Mouse (Mus musculus): ENCODE results near the gene Rab3il1. TPM values are rescaled to one million over a fixed set of nuclear protein-coding genes. Genes with fewer than 3 reads are reported as not detected.

Rab3il1 gene
- polyA plus RNA-seq, 1 experiment from 2014 or later = 35.7 TPM

DNA sequence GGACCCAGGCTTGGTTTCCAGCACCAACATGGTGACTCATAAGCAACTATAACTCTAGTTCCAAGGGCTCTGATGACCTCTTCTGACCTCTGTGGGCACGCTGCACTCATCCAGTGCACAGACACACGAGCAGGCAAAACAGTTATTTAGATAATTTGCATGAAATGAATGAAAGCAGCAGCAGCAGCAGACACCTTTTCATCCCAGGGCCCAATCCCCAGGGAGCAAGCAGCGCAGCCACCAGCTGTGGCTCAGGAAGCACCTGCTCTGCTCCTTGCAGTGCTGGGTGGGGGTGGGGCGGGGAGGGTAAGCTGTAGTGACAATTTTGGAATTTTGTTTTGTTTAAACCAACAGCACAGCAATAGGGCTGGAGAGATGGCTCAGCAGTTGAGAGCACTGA lies 70.4 kb downstream of the Rab3il1 start:
- Histone ChIP-seq H3K9me3 (ENCODE audit: control insufficient read depth, low read length) (no peaks in the 10 kb centered on the region), H3K27me3 (ENCODE audit: control insufficient read depth, insufficient read depth, low read length) (no peaks in the 10 kb centered on the region), H3K27ac (ENCODE audit: low read depth, low read length) (no peak overlapping the region), H3K4me2 (replicated peaks; ENCODE audit: low read depth, low read length) (no peak overlapping the region), H3K4me1 (replicated peaks; ENCODE audit: control insufficient read depth, insufficient read depth, low read length) (no peaks in the 10 kb centered on the region), H3K36me3 (ENCODE audit: control insufficient read depth, insufficient read depth, low read length) (peaks cover 68% of the 10 kb centered on the region), H3K9ac (ENCODE audit: low read depth, low read length) (no peak overlapping the region), H3K4me3 (ENCODE audit: low read depth, low read length) (no peak overlapping the region)
- WGBS = 56% methylated on average over 4 of the region's 4 CpGs
- DNase-seq (ENCODE audit: low spot score) = peak; percentile 22
- peak; percentile 25; the same call in 1 of the 2 replicates for ATAC-seq (ENCODE audit: low FRiP score)

DNA sequence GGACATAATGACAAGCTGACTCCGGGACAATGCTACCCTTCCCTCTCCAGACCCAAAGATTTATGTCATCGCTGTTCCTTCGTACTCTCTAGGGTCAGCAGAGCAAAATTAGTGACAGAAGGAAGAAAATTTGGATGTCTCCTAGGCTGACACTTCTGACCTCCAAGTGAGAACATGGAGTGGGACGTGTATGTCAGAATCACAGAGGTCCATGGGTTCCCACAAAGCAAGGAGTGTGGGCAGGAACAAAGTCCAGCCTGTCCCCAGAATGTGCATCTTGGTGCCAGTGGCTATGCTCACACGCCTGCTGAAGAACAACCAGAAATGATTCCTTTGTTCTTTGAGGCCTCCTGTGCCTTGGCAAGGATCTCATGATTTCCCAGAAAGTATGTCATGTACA lies 71.7 kb downstream of the Rab3il1 start:
- H3K4me3 ChIP-seq (ENCODE audit: low read depth, low read length) = no peak overlapping the region

DNA sequence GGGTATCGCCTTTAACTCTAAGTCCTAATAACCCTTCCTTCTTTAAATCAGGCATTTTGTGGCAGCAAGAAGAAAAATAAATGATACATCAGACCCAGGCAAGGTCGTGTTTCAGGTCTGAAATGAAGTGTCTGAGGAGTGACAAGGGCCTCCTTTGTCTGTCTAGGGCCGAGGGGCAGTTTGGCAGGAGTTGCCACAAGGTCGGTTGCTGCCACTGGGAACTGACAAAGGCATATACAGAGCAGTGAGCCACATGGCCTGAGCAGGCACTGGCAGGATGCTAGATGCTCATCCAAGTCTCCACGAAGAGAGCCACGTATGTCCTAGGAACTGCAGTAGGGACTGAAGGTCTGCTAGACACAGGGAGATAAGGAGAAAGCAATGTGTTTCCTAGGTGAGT lies 76.9 kb downstream of the Rab3il1 start:
- Histone ChIP-seq H3K27me3 (ENCODE audit: control insufficient read depth, insufficient read depth, low read length) (no peaks in the 10 kb centered on the region), H3K27ac (ENCODE audit: low read depth, low read length) (no peak overlapping the region), H3K36me3 (ENCODE audit: control insufficient read depth, insufficient read depth, low read length) (peaks cover 63% of the 10 kb centered on the region), H3K4me3 (ENCODE audit: low read depth, low read length) (no peak overlapping the region), H3K4me2 (replicated peaks; ENCODE audit: low read depth, low read length) (no peak overlapping the region), H3K9ac (ENCODE audit: low read depth, low read length) (no peak overlapping the region), H3K4me1 (replicated peaks; ENCODE audit: control insufficient read depth, insufficient read depth, low read length) (no peaks in the 10 kb centered on the region), H3K9me3 (ENCODE audit: control insufficient read depth, low read length) (no peaks in the 10 kb centered on the region)
- no peak for DNase-seq (ENCODE audit: low spot score)
- 83% methylated on average over 6 of the region's 6 CpGs for WGBS
- ATAC-seq (ENCODE audit: low FRiP score) = no peak

More for the DNA sequence above, 71.7 kb downstream of the Rab3il1 start:
- Histone ChIP-seq H3K27me3 (ENCODE audit: control insufficient read depth, insufficient read depth, low read length) (no peaks in the 10 kb centered on the region), H3K9me3 (ENCODE audit: control insufficient read depth, low read length) (no peaks in the 10 kb centered on the region), H3K36me3 (ENCODE audit: control insufficient read depth, insufficient read depth, low read length) (peaks cover 68% of the 10 kb centered on the region), H3K27ac (ENCODE audit: low read depth, low read length) (no peak overlapping the region), H3K4me1 (replicated peaks; ENCODE audit: control insufficient read depth, insufficient read depth, low read length) (no peaks in the 10 kb centered on the region), H3K4me2 (replicated peaks; ENCODE audit: low read depth, low read length) (no peak overlapping the region), H3K9ac (ENCODE audit: low read depth, low read length) (no peak overlapping the region)
- ATAC-seq (ENCODE audit: low FRiP score) (no peak), DNase-seq (ENCODE audit: low spot score) (no peak)
- WGBS = 94% methylated on average over 5 of the region's 5 CpGs

DNA sequence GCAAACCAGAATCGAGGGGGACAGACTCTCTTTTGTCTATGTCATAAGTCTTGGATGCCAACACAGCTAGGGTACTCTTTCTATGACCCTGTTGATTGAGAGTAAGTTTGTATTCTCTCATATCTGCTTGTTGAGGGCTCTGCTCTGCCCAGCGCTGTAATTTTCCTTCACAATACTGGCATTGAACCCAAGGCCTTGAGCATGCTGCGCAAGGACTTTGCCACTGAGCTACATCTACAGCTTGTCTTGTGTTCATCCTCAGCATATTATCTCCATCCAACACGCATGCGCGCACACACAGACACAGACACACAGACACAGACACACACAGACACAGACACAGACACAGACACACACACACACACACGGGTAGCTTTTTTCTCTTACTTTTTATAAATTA lies 78.9 kb downstream of the Rab3il1 start:
- Histone ChIP-seq H3K36me3 (ENCODE audit: control insufficient read depth, insufficient read depth, low read length) (peaks cover 50% of the 10 kb centered on the region), H3K4me2 (replicated peaks; ENCODE audit: low read depth, low read length) (no peak overlapping the region), H3K27me3 (ENCODE audit: control insufficient read depth, insufficient read depth, low read length) (no peaks in the 10 kb centered on the region), H3K27ac (ENCODE audit: low read depth, low read length) (no peak overlapping the region), H3K9me3 (ENCODE audit: control insufficient read depth, low read length) (no peaks in the 10 kb centered on the region), H3K4me1 (replicated peaks; ENCODE audit: control insufficient read depth, insufficient read depth, low read length) (no peaks in the 10 kb centered on the region), H3K4me3 (ENCODE audit: low read depth, low read length) (no peak overlapping the region), H3K9ac (ENCODE audit: low read depth, low read length) (no peak overlapping the region)
- DNase-seq (ENCODE audit: low spot score) = no peak
- 97% methylated on average over 7 of the region's 7 CpGs for WGBS
- ATAC-seq (ENCODE audit: low FRiP score) = no peak

DNA sequence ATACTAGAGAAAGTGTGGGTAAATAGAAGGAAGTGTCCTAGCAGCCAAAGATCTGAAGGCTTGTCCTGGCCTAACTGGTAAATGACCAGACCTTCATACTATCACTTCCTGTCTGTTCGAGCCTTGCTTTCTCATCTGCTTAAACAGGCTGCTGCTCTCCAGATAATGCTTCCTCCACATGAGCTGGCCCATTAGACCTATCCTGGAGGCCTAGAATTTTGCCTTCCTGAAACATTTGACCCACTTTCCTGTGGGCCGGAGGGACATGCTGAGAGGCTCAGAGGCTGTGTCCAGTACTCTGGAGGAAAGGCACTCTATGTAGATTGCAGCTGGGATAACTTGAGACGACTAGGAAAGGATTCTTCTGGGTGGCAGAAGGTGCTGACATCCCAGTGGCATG lies 80.6 kb downstream of the Rab3il1 start:
- Histone ChIP-seq H3K9ac (ENCODE audit: low read depth, low read length) (no peak overlapping the region), H3K4me2 (replicated peaks; ENCODE audit: low read depth, low read length) (no peak overlapping the region), H3K27me3 (ENCODE audit: control insufficient read depth, insufficient read depth, low read length) (no peaks in the 10 kb centered on the region), H3K4me1 (replicated peaks; ENCODE audit: control insufficient read depth, insufficient read depth, low read length) (no peaks in the 10 kb centered on the region), H3K4me3 (ENCODE audit: low read depth, low read length) (no peak overlapping the region), H3K36me3 (ENCODE audit: control insufficient read depth, insufficient read depth, low read length) (peaks cover 40% of the 10 kb centered on the region), H3K27ac (ENCODE audit: low read depth, low read length) (no peak overlapping the region), H3K9me3 (ENCODE audit: control insufficient read depth, low read length) (no peaks in the 10 kb centered on the region)
- WGBS = 83% methylated on average over 3 of the region's 3 CpGs
- ATAC-seq (ENCODE audit: low FRiP score) (no peak), DNase-seq (ENCODE audit: low spot score) (no peak)

DNA sequence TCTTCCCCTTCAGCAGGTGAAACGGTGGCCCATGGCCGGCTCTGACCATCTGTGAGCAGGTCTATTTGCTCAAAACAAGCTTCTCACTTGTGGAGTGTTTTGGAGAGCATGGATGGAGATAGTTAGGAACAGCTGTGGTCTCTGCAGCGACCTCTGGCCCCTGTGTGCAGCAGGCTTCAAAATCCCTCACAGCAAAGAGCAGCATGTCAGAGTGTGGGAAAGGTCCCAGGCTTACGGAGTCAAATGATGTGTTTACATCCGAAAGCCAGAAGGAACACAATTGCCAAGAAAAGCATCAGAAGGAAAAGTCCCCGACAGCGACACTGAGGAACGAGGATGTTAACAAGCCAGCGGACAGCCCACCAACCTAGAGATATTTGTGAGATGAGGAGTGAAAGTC lies 84.0 kb downstream of the Rab3il1 start:
- WGBS = 88% methylated on average over 9 of the region's 9 CpGs

DNA sequence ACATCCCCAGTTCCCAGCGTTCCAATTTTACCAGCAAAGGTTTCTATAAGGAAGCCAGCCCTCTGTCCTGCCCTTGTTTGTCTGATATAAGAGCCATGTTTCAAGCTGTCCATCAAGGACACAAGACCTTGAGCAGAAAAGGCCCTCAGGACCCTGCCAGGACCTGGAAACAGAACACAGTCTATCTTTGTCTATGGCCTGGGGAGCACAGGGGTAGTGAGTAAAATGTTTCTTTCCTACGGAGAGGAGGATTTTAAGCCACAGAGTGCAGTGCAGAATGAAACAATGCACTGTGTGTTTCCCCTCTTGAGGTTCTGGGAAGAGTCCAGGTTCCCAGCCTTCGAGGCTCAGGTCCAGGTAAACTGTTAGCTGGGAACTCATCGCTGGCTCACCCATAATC lies 85.5 kb downstream of the Rab3il1 start:
- ATAC-seq (ENCODE audit: low FRiP score) (no peak), DNase-seq (ENCODE audit: low spot score) (no peak)
- Histone ChIP-seq H3K36me3 (ENCODE audit: control insufficient read depth, insufficient read depth, low read length) (peaks cover 52% of the 10 kb centered on the region), H3K4me3 (ENCODE audit: low read depth, low read length) (no peak overlapping the region), H3K4me1 (replicated peaks; ENCODE audit: control insufficient read depth, insufficient read depth, low read length) (no peaks in the 10 kb centered on the region), H3K9me3 (ENCODE audit: control insufficient read depth, low read length) (no peaks in the 10 kb centered on the region), H3K27me3 (ENCODE audit: control insufficient read depth, insufficient read depth, low read length) (no peaks in the 10 kb centered on the region), H3K9ac (ENCODE audit: low read depth, low read length) (no peak overlapping the region), H3K4me2 (replicated peaks; ENCODE audit: low read depth, low read length) (no peak overlapping the region), H3K27ac (ENCODE audit: low read depth, low read length) (no peak overlapping the region)
- 90% methylated on average over 4 of the region's 4 CpGs for whole genome bisulfite sequencing

More for the DNA sequence above, 84.0 kb downstream of the Rab3il1 start:
- H3K36me3 ChIP-seq (ENCODE audit: control insufficient read depth, insufficient read depth, low read length) = peaks cover 44% of the 10 kb centered on the region
- no peak overlapping the region for H3K4me3 ChIP-seq (ENCODE audit: low read depth, low read length)
- H3K4me2 ChIP-seq (replicated peaks; ENCODE audit: low read depth, low read length) = no peak overlapping the region
- no peak for DNase-seq (ENCODE audit: low spot score)
- no peak overlapping the region for H3K9ac ChIP-seq (ENCODE audit: low read depth, low read length)
- no peak overlapping the region for H3K27ac ChIP-seq (ENCODE audit: low read depth, low read length)
- no peaks in the 10 kb centered on the region for H3K9me3 ChIP-seq (ENCODE audit: control insufficient read depth, low read length)
- H3K4me1 ChIP-seq (replicated peaks; ENCODE audit: control insufficient read depth, insufficient read depth, low read length) = no peaks in the 10 kb centered on the region
- ATAC-seq (ENCODE audit: low FRiP score) = no peak
- H3K27me3 ChIP-seq (ENCODE audit: control insufficient read depth, insufficient read depth, low read length) = no peaks in the 10 kb centered on the region

Other genes with a start within 250 kb of the Rab3il1 start
- gene Scgb2a2, start 154.1 kb upstream of the Rab3il1 start, polyA plus RNA-seq (2014; fragmentation: Nextera tagmentation; extraction: Ambion mirVana) = not detected in 2 replicates
- gene Incenp, start 102.1 kb upstream of the Rab3il1 start, polyA plus RNA-seq (2014; fragmentation: Nextera tagmentation; extraction: Ambion mirVana) = 79.7 and 82.6 TPM in 2 replicates
- gene Fth1, start 21.1 kb upstream of the Rab3il1 start, polyA plus RNA-seq (2014; fragmentation: Nextera tagmentation; extraction: Ambion mirVana) = 1,301 and 1,416 TPM in 2 replicates
- 0.91 and 1.1 TPM in 2 replicates for gene Best1, start within 50 bp of the Rab3il1 start, polyA plus RNA-seq (2014; fragmentation: Nextera tagmentation; extraction: Ambion mirVana)
- gene Fads3, start 39.9 kb downstream of the Rab3il1 start, polyA plus RNA-seq (2014; fragmentation: Nextera tagmentation; extraction: Ambion mirVana) = 5.7 and 5.8 TPM in 2 replicates
- 62.9 and 63.9 TPM in 2 replicates for gene Fads2, start 100.1 kb downstream of the Rab3il1 start, polyA plus RNA-seq (2014; fragmentation: Nextera tagmentation; extraction: Ambion mirVana)
- gene Fads1, start 181.2 kb downstream of the Rab3il1 start, polyA plus RNA-seq (2014; fragmentation: Nextera tagmentation; extraction: Ambion mirVana) = 139 and 153 TPM in 2 replicates
- gene Tmem258, start 202.3 kb downstream of the Rab3il1 start, polyA plus RNA-seq (2014; fragmentation: Nextera tagmentation; extraction: Ambion mirVana) = 349 and 363 TPM in 2 replicates
- 80.1 and 96.5 TPM in 2 replicates for gene Fen1, start 202.5 kb downstream of the Rab3il1 start, polyA plus RNA-seq (2014; fragmentation: Nextera tagmentation; extraction: Ambion mirVana)
- gene Myrf, start 239.1 kb downstream of the Rab3il1 start, polyA plus RNA-seq (2014; fragmentation: Nextera tagmentation; extraction: Ambion mirVana) = 1.3 and 1.6 TPM in 2 replicates

Data from hindbrain, embryonic 11.5 days (tissue).